Mouse (Mus musculus) MEL (cell line): ENCODE data around the gene App. TPM values are rescaled to one million over a fixed set of nuclear protein-coding genes. Genes with fewer than 3 reads are reported as not detected.

Experiments
- DNase-seq: peaks from one replicate; pipeline ENCODE4 v3.0.0; 2011; ENCODE audit warnings: low read depth, low spot score
- H3K27ac ChIP-seq: 2 replicates; pipeline ENCODE4 v1.5.1; 2012; ENCODE audit warnings: low read depth, mild to moderate bottlenecking, control low read depth, low read length, moderate library complexity; ENCODE audit not compliant: control insufficient read depth
- H3K27me3 ChIP-seq, 2 experiments: fragments of 150-350 bp in 1 of 2; sonication (generic) in 1 of 2; 2 replicates each; pipeline ENCODE4 v1.6.1; 2012; ENCODE audit warnings: low read length in 2 of 2, mild to moderate bottlenecking in 2 of 2, improper control_type of control experiment in 1 of 2, moderate library complexity in 1 of 2; ENCODE audit not compliant: insufficient read depth in 2 of 2, control insufficient read depth in 1 of 2
- H3K36me3 ChIP-seq, 2 experiments: 2 replicates each; pipeline ENCODE4 v1.6.1; 2012 to 2014; ENCODE audit warnings: low read length in 2 of 2, improper control_type of control experiment in 1 of 2, inconsistent platforms in 1 of 2, mild to moderate bottlenecking in 1 of 2; ENCODE audit not compliant: insufficient read depth in 2 of 2, control insufficient read depth in 1 of 2
- H3K4me1 ChIP-seq, 2 experiments: fragments of 150-350 bp in 1 of 2; sonication (generic) in 1 of 2; 2 replicates each; pipeline ENCODE4 v1.6.1; 2012; ENCODE audit warnings: low read length in 2 of 2, improper control_type of control experiment in 1 of 2, mild to moderate bottlenecking in 1 of 2; ENCODE audit not compliant: insufficient read depth in 2 of 2, control insufficient read depth in 1 of 2
- H3K4me3 ChIP-seq, 2 experiments: fragments of 150-350 bp in 1 of 2; sonication (generic) in 1 of 2; 2 replicates each; pipeline ENCODE4 v1.5.1; 2012; ENCODE audit warnings: low read depth in 2 of 2, low read length in 2 of 2, mild to moderate bottlenecking in 2 of 2, moderate library complexity in 2 of 2, control low read depth in 1 of 2, improper control_type of control experiment in 1 of 2; ENCODE audit not compliant: control insufficient read depth in 1 of 2, insufficient read depth in 1 of 2
- H3K79me2 ChIP-seq: 2 replicates; pipeline ENCODE4 v1.6.1; 2012; ENCODE audit warnings: mild to moderate bottlenecking, low read length, moderate library complexity; ENCODE audit not compliant: control insufficient read depth, poor library complexity, insufficient read depth
- H3K9ac ChIP-seq: 2 replicates; pipeline ENCODE4 v1.6.1; 2012; ENCODE audit warnings: low read depth, mild to moderate bottlenecking, control low read depth, low read length, moderate library complexity; ENCODE audit not compliant: control insufficient read depth, poor library complexity, severe bottlenecking
- H3K9me3 ChIP-seq: fragments of 150-350 bp; sonication (generic); replicated peaks from 2 replicates; pipeline ENCODE4 v1.6.1; 2012; ENCODE audit warnings: mild to moderate bottlenecking, low read length, improper control_type of control experiment, moderate library complexity; ENCODE audit not compliant: insufficient read depth
- BHLHE40 ChIP-seq: IDR thresholded peaks from 2 replicates; pipeline ENCODE4 v1.6.1; 2012; ENCODE audit warnings: low read depth, mild to moderate bottlenecking, inconsistent platforms, low read length, improper control_type of control experiment, borderline replicate concordance
- CHD1 ChIP-seq: IDR thresholded peaks from 2 replicates; pipeline ENCODE4 v1.6.1; 2012; ENCODE audit warnings: low read depth, mild to moderate bottlenecking, inconsistent platforms, low read length, improper control_type of control experiment
- CTCF ChIP-seq, 3 experiments: IDR thresholded peaks in 2 of 3; conservative IDR thresholded peaks in 1 of 3; 2 replicates each; pipeline ENCODE4 v1.5.1; 2011 to 2012; ENCODE audit warnings: low read length in 3 of 3, low read depth in 2 of 3, mild to moderate bottlenecking in 2 of 3, improper control_type of control experiment in 1 of 3, inconsistent platforms in 1 of 3, mixed read lengths in 1 of 3, moderate library complexity in 1 of 3; ENCODE audit not compliant: control insufficient read depth in 1 of 3, insufficient read depth in 1 of 3, poor library complexity in 1 of 3, severe bottlenecking in 1 of 3
- E2F4 ChIP-seq: IDR thresholded peaks from 2 replicates; pipeline ENCODE4 v1.6.1; 2011; ENCODE audit warnings: low read depth, low read length, improper control_type of control experiment, borderline replicate concordance
- GATA1 ChIP-seq: IDR thresholded peaks from 2 replicates; pipeline ENCODE4 v1.6.1; 2011; ENCODE audit warnings: low read depth, low read length, improper control_type of control experiment
- HCFC1 ChIP-seq: IDR thresholded peaks from 2 replicates; pipeline ENCODE4 v1.6.1; 2012; ENCODE audit warnings: low read depth, mild to moderate bottlenecking, inconsistent platforms, low read length, improper control_type of control experiment, moderate library complexity
- JUND ChIP-seq: IDR thresholded peaks from 2 replicates; pipeline ENCODE4 v1.6.1; 2011; ENCODE audit warnings: low read depth, mild to moderate bottlenecking, improper control_type of control experiment, low read length
- KAT2A ChIP-seq: conservative IDR thresholded peaks from 2 replicates; pipeline ENCODE4 v1.6.1; 2012; ENCODE audit warnings: low read depth, low read length, improper control_type of control experiment, inconsistent platforms
- MAFK ChIP-seq: IDR thresholded peaks from 2 replicates; pipeline ENCODE4 v1.6.1; 2011; ENCODE audit warnings: low read depth, mild to moderate bottlenecking, low read length, improper control_type of control experiment, borderline replicate concordance
- MAZ ChIP-seq: IDR thresholded peaks from 2 replicates; pipeline ENCODE4 v1.6.1; 2012; ENCODE audit warnings: low read depth, mild to moderate bottlenecking, inconsistent platforms, low read length, improper control_type of control experiment
- MEF2A ChIP-seq: IDR thresholded peaks from 2 replicates; pipeline ENCODE4 v1.6.1; 2014; ENCODE audit warnings: low read depth, mild to moderate bottlenecking, inconsistent platforms, low read length, improper control_type of control experiment; ENCODE audit not compliant: poor library complexity, insufficient replicate concordance, severe bottlenecking; ENCODE audit errors: extremely low read depth
- MXI1 ChIP-seq: IDR thresholded peaks from 2 replicates; pipeline ENCODE4 v1.6.1; 2011; ENCODE audit warnings: mild to moderate bottlenecking, low read depth, low read length, improper control_type of control experiment
- NELFE ChIP-seq: IDR thresholded peaks from 2 replicates; pipeline ENCODE4 v1.6.1; 2011; ENCODE audit warnings: low read depth, low read length, improper control_type of control experiment
- NRF1 ChIP-seq: IDR thresholded peaks from 2 replicates; pipeline ENCODE4 v1.6.1; 2014; ENCODE audit warnings: low read depth, mild to moderate bottlenecking, inconsistent platforms, low read length, improper control_type of control experiment, moderate library complexity; ENCODE audit not compliant: poor library complexity, insufficient read depth, severe bottlenecking
- POLR2A ChIP-seq, 2 experiments: IDR thresholded peaks; 2 replicates each; pipeline ENCODE4 v1.6.1; 2011 to 2012; ENCODE audit warnings: low read length in 2 of 2, mild to moderate bottlenecking in 2 of 2, control low read depth in 1 of 2, improper control_type of control experiment in 1 of 2, low read depth in 1 of 2, moderate library complexity in 1 of 2; ENCODE audit not compliant: control insufficient read depth in 1 of 2, insufficient read depth in 1 of 2, poor library complexity in 1 of 2
- POLR2AphosphoS5 ChIP-seq: IDR thresholded peaks from 2 replicates; pipeline ENCODE4 v1.6.1; 2012; ENCODE audit warnings: low read depth, borderline replicate concordance, mild to moderate bottlenecking, inconsistent platforms, low read length, moderate library complexity, mixed read lengths
- RCOR1 ChIP-seq: IDR thresholded peaks from 2 replicates; pipeline ENCODE4 v1.6.1; 2012; ENCODE audit warnings: low read depth, mild to moderate bottlenecking, inconsistent platforms, low read length, improper control_type of control experiment
- SIN3A ChIP-seq: IDR thresholded peaks from 2 replicates; pipeline ENCODE4 v1.6.1; 2012; ENCODE audit warnings: low read length, improper control_type of control experiment, inconsistent platforms
- UBTF ChIP-seq: IDR thresholded peaks from 2 replicates; pipeline ENCODE4 v1.6.1; 2012; ENCODE audit warnings: low read depth, mild to moderate bottlenecking, inconsistent platforms, low read length, improper control_type of control experiment, moderate library complexity, borderline replicate concordance; ENCODE audit not compliant: insufficient read depth
- USF1 ChIP-seq: IDR thresholded peaks from 2 replicates; pipeline ENCODE4 v1.6.1; 2014; ENCODE audit warnings: low read depth, mild to moderate bottlenecking, inconsistent platforms, low read length, improper control_type of control experiment, moderate library complexity
- USF2 ChIP-seq, 2 experiments: IDR thresholded peaks; 2 replicates each; pipeline ENCODE4 v1.6.1; 2011 to 2012; ENCODE audit warnings: improper control_type of control experiment in 2 of 2, low read length in 2 of 2, borderline replicate concordance in 1 of 2, inconsistent platforms in 1 of 2, low read depth in 1 of 2, mild to moderate bottlenecking in 1 of 2; ENCODE audit not compliant: insufficient read depth in 1 of 2
- ZKSCAN1 ChIP-seq: IDR thresholded peaks from 2 replicates; pipeline ENCODE4 v1.6.1; 2012; ENCODE audit warnings: low read depth, mild to moderate bottlenecking, inconsistent platforms, low read length, improper control_type of control experiment, moderate library complexity
- ZMIZ1 ChIP-seq: IDR thresholded peaks from 2 replicates; pipeline ENCODE4 v1.6.1; 2012; ENCODE audit warnings: low read depth, mild to moderate bottlenecking, inconsistent platforms, low read length, improper control_type of control experiment, moderate library complexity
- ZNF384 ChIP-seq: IDR thresholded peaks from 2 replicates; pipeline ENCODE4 v1.6.1; 2012; ENCODE audit warnings: low read depth, mild to moderate bottlenecking, inconsistent platforms, low read length, improper control_type of control experiment
- polyA plus RNA-seq, 2 experiments: library from polyadenylated mRNA; stranded (reverse) in 1 of 2; unstranded in 1 of 2; fragments of >175 nt in 1 of 2; fragments of >200 nt in 1 of 2; gene quantifications; 2 replicates each; pipeline versions ENCODE4 v1.2.1 to v1.2.4; 2012; ENCODE audit warnings: low replicate concordance in 2 of 2, low read depth in 1 of 2; ENCODE audit not compliant: insufficient read length in 2 of 2, insufficient read depth in 1 of 2, missing spikeins in 1 of 2
- total RNA-seq: library from RNA; depleted of rRNA; stranded (reverse); fragments of 300-350 nt; gene quantifications from 2 replicates; pipeline ENCODE4 v1.2.3, GENCODE M21; 2012

App gene
- total and polyA plus RNA-seq, 3 experiments: not detected

GRCm38 (mm10) chr16:84919649-84920308, 253.8 kb downstream of the App start:
- Histone ChIP-seq H3K27ac (no peak overlapping the region), H3K36me3 (no peaks in the 10 kb centered on the region), H3K9me3 (no peaks in the 10 kb centered on the region), H3K4me1 (no peaks in the 10 kb centered on the region), H3K9ac (no peak overlapping the region), H3K79me2 (no peaks in the 10 kb centered on the region), H3K4me3 (no peak overlapping the region), H3K27me3 (no peaks in the 10 kb centered on the region)
- no peak for TF ChIP-seq BHLHE40
- no peak for TF ChIP-seq UBTF
- no peak for TF ChIP-seq HCFC1
- TF ChIP-seq NRF1: no peak
- no peak for TF ChIP-seq POLR2AphosphoS5
- no peak for TF ChIP-seq JUND
- no peak for TF ChIP-seq ZKSCAN1
- TF ChIP-seq USF2 (IDR thresholded peaks at IDR 0.05; ENCODE audit: borderline replicate concordance in 1 of 2, insufficient read depth in 1 of 2, low read depth in 1 of 2, low read length in 2 of 2): no peak
- TF ChIP-seq MAFK: no peak
- no peak for TF ChIP-seq NELFE
- no peak for TF ChIP-seq MEF2A
- no peak for TF ChIP-seq CTCF (IDR thresholded peaks at IDR 0.05 in 2 of 3, conservative IDR thresholded peaks at IDR 0.05 in 1 of 3; ENCODE audit: control insufficient read depth in 1 of 3, insufficient read depth in 1 of 3, low read depth in 2 of 3, low read length in 3 of 3, poor library complexity in 1 of 3, severe bottlenecking in 1 of 3)
- no peak for TF ChIP-seq MXI1
- no peak for TF ChIP-seq GATA1
- TF ChIP-seq SIN3A: no peak
- TF ChIP-seq ZNF384: no peak
- no peak for TF ChIP-seq ZMIZ1
- TF ChIP-seq USF1: no peak
- TF ChIP-seq MAZ: no peak
- DNase-seq: no peak

GRCm38 (mm10) chr16:84919087-84919486, 254.5 kb downstream of the App start:
- H3K9me3 ChIP-seq: no peaks in the 10 kb centered on the region
- H3K9ac ChIP-seq: no peak overlapping the region
- no peak overlapping the region for H3K27ac ChIP-seq
- DNase-seq: no peak
- no peaks in the 10 kb centered on the region for H3K4me1 ChIP-seq
- no peaks in the 10 kb centered on the region for H3K36me3 ChIP-seq
- TF ChIP-seq GATA1 (no peak), USF2 (IDR thresholded peaks at IDR 0.05; ENCODE audit: borderline replicate concordance in 1 of 2, insufficient read depth in 1 of 2, low read depth in 1 of 2, low read length in 2 of 2) (no peak), JUND (no peak), ZMIZ1 (no peak), ZNF384 (no peak), CHD1 (no peak), KAT2A (no peak), POLR2A (IDR thresholded peaks at IDR 0.05; ENCODE audit: control insufficient read depth in 1 of 2, insufficient read depth in 1 of 2, low read depth in 1 of 2, low read length in 2 of 2, poor library complexity in 1 of 2) (no peak), ZKSCAN1 (no peak), E2F4 (no peak), RCOR1 (no peak), NRF1 (no peak), POLR2AphosphoS5 (no peak), HCFC1 (no peak)
- no peaks in the 10 kb centered on the region for H3K79me2 ChIP-seq
- no peaks in the 10 kb centered on the region for H3K27me3 ChIP-seq
- H3K4me3 ChIP-seq: no peak overlapping the region
